Mouse (Mus musculus): ENCODE data around the gene 1700016K19Rik.

- TF ChIP-seq CTCF (IDR thresholded peaks at IDR 0.05; ENCODE audit: borderline replicate concordance, insufficient read depth, low read depth, low read length) (no peak), POLR2A (IDR thresholded peaks at IDR 0.05; ENCODE audit: borderline replicate concordance, insufficient read depth, low read length) (no peak)
Observed at GRCm38 (mm10) chr11:75980413-75980812, 19.3 kb upstream of the 1700016K19Rik start.

All from cerebellum, adult 2 months (tissue).